Mouse (Mus musculus): ENCODE measurements around the gene Abcc3.

GRCm38 (mm10) chr11:94413516-94413915, 20.7 kb upstream of the Abcc3 start:
- TF ChIP-seq CTCF (IDR thresholded peaks at IDR 0.05; ENCODE audit: low read depth) (no peak), EP300 (IDR thresholded peaks at IDR 0.05; ENCODE audit: low read depth) (no peak)
